Mouse (Mus musculus) testis, adult 2 months (tissue): ENCODE data around the gene Car8.

Experiments used
- CTCF ChIP-seq: fragments of 200-500 bp; IDR thresholded peaks from 2 replicates; pipeline ENCODE4 v1.5.1; 2012; ENCODE audit warnings: low read depth, mild to moderate bottlenecking, inconsistent platforms, low read length, moderate library complexity; ENCODE audit not compliant: control insufficient read depth, insufficient read depth, insufficient replicate concordance
- POLR2A ChIP-seq: fragments of 200-500 bp; IDR thresholded peaks from 2 replicates; pipeline ENCODE4 v1.6.1; 2012; ENCODE audit warnings: low read depth, mild to moderate bottlenecking, inconsistent platforms, low read length, moderate library complexity; ENCODE audit not compliant: control insufficient read depth

GRCm38 (mm10) chr4:8186921-8187687 is 51.7 kb downstream of the Car8 start:
- TF ChIP-seq CTCF, result no peak
- TF ChIP-seq POLR2A, result no peak
